Mouse (Mus musculus) kidney, adult 2 months (tissue): ENCODE measurements around the gene Ttn.

Source experiments
- CTCF ChIP-seq: fragments of 200-500 bp; conservative IDR thresholded peaks from 2 replicates; pipeline ENCODE4 v1.5.1; 2011; ENCODE audit warnings: low read depth, mild to moderate bottlenecking, control low read depth, low read length, moderate library complexity, mixed read lengths; ENCODE audit not compliant: insufficient read depth, insufficient read length
- POLR2A ChIP-seq: fragments of 200-500 bp; IDR thresholded peaks from one replicate; pipeline ENCODE4 v1.6.1; 2011; ENCODE audit warnings: low read depth, low read length, control low read depth

DNA sequence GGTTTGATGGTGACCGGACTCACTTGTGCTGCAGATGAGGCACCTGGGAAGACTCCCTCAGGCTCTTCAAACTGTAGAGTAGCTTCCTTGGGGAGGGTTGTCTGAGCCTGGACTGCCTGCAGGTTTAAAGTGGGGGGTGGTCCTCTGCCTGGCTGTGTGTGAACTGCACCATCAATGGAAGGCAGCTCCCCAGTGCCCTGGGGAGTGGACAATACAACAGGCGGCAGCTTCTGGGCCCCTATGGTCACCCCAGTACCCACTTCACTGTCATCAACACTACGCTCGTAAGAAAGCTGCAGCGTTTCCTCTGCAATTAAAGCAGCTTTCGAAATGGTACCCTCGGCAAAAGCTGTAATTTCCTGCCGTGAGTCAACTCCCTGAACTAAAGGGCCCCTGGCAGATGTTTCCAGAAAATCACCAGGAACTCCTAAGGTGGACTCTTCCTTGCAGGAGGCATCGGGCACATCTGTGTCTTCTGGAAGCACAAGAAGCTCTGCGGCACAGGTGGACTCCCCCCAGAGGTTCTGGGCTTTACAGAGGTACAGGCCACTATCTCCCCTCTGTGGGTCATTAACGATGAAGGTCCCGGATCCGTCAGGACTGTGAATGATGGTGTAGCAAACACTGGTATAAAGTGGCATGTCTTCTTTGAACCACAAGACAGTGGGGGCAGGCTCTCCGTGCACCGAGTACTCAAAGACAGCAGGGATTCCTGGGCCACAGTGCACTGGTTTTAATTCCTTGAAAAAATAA, 73.5 kb downstream of the Ttn start:
- TF ChIP-seq POLR2A (no peak), CTCF (no peak)
